Mouse (Mus musculus): ENCODE measurements around the gene Zic5. TPM values are rescaled to one million over a fixed set of nuclear protein-coding genes. Genes with fewer than 3 reads are reported as not detected.
"Not testable (repeated sequence)": the region's sequence is repeated elsewhere in the genome, so short reads cannot be mapped to it uniquely, and the experiment has no call there.

The Zic5 gene
- total and polyA plus RNA-seq, 2 experiments from 2014 or later = 8.8 to 24.8 TPM

DNA sequence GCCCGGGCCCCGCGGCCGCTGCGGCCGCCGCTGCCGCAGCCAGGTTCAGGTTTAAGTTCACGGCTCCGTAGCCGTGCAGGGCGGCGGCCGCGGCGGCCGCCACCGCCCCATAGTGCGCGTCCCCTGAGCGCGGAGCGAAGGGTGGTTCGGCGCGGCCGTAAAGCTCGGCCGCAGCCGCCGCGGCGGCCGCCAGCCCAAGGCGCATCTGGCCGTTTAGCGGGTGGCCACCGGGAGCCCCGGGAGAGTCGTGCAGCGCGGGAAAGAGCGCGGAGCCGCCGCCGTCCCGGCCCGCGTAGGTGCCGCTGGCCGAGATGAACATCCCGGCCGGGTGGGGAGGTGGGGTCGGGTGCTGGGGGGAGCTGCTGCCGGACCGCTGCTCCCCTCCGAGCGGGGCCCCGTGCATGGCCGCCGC is 1.1 kb downstream of the Zic5 start:
- Histone ChIP-seq H3K36me3 (ENCODE audit: insufficient read depth, low read length) (no peaks in the 10 kb centered on the region), H3K4me3 (ENCODE audit: low read depth, low read length) (peak overlapping the region; percentile 46), H3K4me1 (ENCODE audit: insufficient read depth, low read length) (peaks cover 5% of the 10 kb centered on the region; the same call in 1 of the 2 replicates), H3K27me3 (ENCODE audit: insufficient read depth, low read length) (peaks cover 53% of the 10 kb centered on the region), H3K9ac (replicated peaks; ENCODE audit: low read length, poor library complexity, severe bottlenecking) (peak overlapping the region; percentile 57), H3K4me2 (ENCODE audit: low read depth, low read length, poor library complexity, severe bottlenecking) (peak overlapping the region; percentile 58), H3K27ac (ENCODE audit: low read depth, low read length) (peak overlapping the region; percentile 77), H3K9me3 (ENCODE audit: low read length) (no peaks in the 10 kb centered on the region)
- ATAC-seq (ENCODE audit: low FRiP score) (no peak), DNase-seq (ENCODE audit: low spot score) (no peak)
- no peak for TF ChIP-seq CTCF (IDR thresholded peaks at IDR 0.05)
- WGBS = under 1% methylated on average over 47 of the region's 62 CpGs

DNA sequence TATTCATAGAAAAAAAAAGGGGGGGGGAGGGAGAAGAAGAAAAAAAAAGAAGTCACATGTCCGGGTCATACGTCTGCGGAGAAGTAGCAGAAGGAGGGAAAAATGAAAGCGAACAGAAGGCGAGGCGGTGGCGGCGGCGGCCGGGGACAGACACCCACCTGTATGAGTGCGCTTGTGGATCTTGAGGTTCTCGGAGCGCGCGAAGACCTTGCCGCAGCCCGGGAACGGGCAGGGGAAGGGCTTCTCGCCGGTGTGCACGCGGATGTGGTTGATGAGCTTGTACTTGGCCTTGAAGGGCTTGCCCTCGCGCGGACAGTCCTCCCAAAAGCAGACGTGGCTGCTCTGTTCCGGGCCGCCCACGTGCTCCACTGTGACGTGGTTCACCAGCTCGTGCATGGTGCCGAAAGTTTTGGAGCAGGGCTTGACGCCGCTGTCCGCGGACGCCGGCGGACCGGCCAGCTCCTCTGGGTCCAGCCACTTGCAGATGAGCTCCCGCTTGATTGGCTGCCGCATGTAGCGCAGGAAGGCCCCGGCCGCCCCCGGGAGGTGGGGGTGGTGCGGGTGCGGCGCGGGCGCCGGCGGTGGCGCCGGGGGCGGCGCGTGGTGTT is 1.6 kb downstream of the Zic5 start:
- not testable (repeated sequence) for ATAC-seq (ENCODE audit: low FRiP score); H3K36me3 ChIP-seq (ENCODE audit: insufficient read depth, low read length); H3K9me3 ChIP-seq (ENCODE audit: low read length); H3K4me1 ChIP-seq (ENCODE audit: insufficient read depth, low read length); DNase-seq (ENCODE audit: low spot score)
- under 1% methylated on average over 45 of the region's 58 CpGs for WGBS
- Histone ChIP-seq H3K27me3 (ENCODE audit: insufficient read depth, low read length) (peaks cover 53% of the 10 kb centered on the region), H3K4me3 (ENCODE audit: low read depth, low read length) (peak overlapping the region; percentile 46), H3K4me2 (ENCODE audit: low read depth, low read length, poor library complexity, severe bottlenecking) (peak overlapping the region; percentile 58), H3K9ac (replicated peaks; ENCODE audit: low read length, poor library complexity, severe bottlenecking) (peak overlapping the region; percentile 57), H3K27ac (ENCODE audit: low read depth, low read length) (peak overlapping the region; percentile 77)

DNA sequence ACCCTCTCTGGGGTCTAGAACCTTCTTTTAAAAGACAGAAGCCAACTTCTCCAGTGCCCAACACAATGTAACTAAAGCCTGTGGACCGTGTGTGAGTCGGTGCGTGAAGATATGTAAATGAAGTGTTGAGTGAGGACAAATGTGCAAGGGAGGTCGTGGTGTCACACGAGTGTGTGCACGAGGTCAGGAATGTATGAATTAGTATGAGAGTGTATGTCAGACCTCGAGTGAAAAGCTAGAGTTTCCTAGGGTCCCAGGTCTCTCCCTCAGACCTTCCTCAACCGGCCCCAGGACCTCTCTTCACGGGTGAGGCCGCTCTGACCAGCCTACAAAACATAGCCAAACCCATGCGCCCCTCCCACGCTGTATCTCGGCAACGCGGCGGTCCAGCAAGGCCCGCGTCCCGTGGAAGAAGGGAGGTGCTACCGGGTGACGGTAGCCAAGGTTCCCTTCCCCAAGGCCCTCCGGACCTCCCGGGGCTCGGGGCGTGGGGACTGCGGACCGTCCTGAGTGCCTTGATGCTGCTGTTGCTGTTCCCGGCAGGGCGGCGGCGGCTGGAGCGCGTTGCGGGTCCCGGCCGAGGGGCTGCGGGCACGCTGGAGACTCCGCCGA is 2.3 kb downstream of the Zic5 start:
- Histone ChIP-seq H3K9me3 (ENCODE audit: low read length) (no peaks in the 10 kb centered on the region), H3K4me3 (ENCODE audit: low read depth, low read length) (peak overlapping the region; percentile 46), H3K27ac (ENCODE audit: low read depth, low read length) (peak overlapping the region; percentile 77; the same call in 1 of the 2 replicates), H3K4me2 (ENCODE audit: low read depth, low read length, poor library complexity, severe bottlenecking) (peak overlapping the region; percentile 58), H3K9ac (replicated peaks; ENCODE audit: low read length, poor library complexity, severe bottlenecking) (peak overlapping the region; percentile 24), H3K4me1 (ENCODE audit: insufficient read depth, low read length) (peaks cover 5% of the 10 kb centered on the region; the same call in 1 of the 2 replicates), H3K27me3 (ENCODE audit: insufficient read depth, low read length) (peaks cover 47% of the 10 kb centered on the region), H3K36me3 (ENCODE audit: insufficient read depth, low read length) (no peaks in the 10 kb centered on the region)
- ATAC-seq (ENCODE audit: low FRiP score) (no peak), DNase-seq (ENCODE audit: low spot score) (no peak)
- no peak for TF ChIP-seq CTCF (IDR thresholded peaks at IDR 0.05)
- WGBS = 2% methylated on average over 40 of the region's 40 CpGs

DNA sequence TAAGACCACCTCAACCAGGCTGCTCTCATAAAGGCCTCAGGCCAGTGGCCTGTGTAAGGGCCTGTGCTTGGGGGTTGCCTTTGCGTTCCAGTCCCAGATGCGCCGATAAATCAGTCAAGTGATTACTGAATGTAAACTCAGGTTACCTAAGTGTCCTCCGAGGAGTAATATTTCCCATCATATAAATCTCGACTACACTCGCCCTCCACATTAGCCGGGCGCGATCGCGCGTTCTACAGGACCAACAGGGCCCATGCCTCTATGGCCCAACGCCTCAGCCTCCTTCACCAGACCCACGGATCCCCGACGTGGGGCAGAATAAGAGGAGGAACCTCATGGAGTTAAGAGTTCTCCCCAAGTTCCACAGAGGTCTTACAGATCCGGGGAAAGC is 2.8 kb downstream of the Zic5 start:
- peak overlapping the region; percentile 77 for H3K27ac ChIP-seq (ENCODE audit: low read depth, low read length)
- ATAC-seq (ENCODE audit: low FRiP score) = no peak
- no peak for DNase-seq (ENCODE audit: low spot score)
- no peaks in the 10 kb centered on the region for H3K36me3 ChIP-seq (ENCODE audit: insufficient read depth, low read length)
- 17% methylated on average over 17 of the region's 17 CpGs for WGBS
- peak overlapping the region; percentile 24; the same call in 1 of the 2 replicates for H3K9ac ChIP-seq (replicated peaks; ENCODE audit: low read length, poor library complexity, severe bottlenecking)
- H3K4me1 ChIP-seq (ENCODE audit: insufficient read depth, low read length) = peaks cover 5% of the 10 kb centered on the region; the same call in 1 of the 2 replicates
- TF ChIP-seq CTCF (IDR thresholded peaks at IDR 0.05) = no peak
- peaks cover 42% of the 10 kb centered on the region for H3K27me3 ChIP-seq (ENCODE audit: insufficient read depth, low read length)
- H3K4me3 ChIP-seq (ENCODE audit: low read depth, low read length) = peak overlapping the region; percentile 46
- peak overlapping the region; percentile 58 for H3K4me2 ChIP-seq (ENCODE audit: low read depth, low read length, poor library complexity, severe bottlenecking)
- no peaks in the 10 kb centered on the region for H3K9me3 ChIP-seq (ENCODE audit: low read length)

DNA sequence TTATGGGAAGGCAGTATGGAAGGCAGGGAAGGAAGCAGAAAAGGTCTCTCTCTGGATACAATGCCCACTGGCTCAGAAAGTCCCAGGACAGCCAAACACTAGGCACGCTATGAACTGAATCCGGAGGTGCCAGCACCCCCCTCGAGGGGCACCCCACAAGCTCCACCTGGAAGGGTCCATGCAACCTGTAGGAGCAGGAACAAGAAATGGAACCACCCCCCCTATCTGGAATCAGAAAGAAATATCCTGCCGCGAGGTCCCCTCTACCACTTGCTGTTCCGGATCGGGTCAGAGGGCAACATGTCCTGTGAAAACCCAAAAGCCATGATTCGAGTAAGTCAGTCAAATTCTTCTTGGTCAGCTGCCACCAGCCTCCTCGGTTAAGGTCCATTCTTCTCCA is 3.5 kb downstream of the Zic5 start:
- Histone ChIP-seq H3K9ac (replicated peaks; ENCODE audit: low read length, poor library complexity, severe bottlenecking) (0 out of 2 replicates have a peak overlapping the region, but pooled peaks have one; percentile 4), H3K4me3 (ENCODE audit: low read depth, low read length) (peak overlapping the region; percentile 46), H3K36me3 (ENCODE audit: insufficient read depth, low read length) (no peaks in the 10 kb centered on the region), H3K4me2 (ENCODE audit: low read depth, low read length, poor library complexity, severe bottlenecking) (peak overlapping the region; percentile 58), H3K27me3 (ENCODE audit: insufficient read depth, low read length) (peaks cover 42% of the 10 kb centered on the region), H3K27ac (ENCODE audit: low read depth, low read length) (peak overlapping the region; percentile 77; the same call in 1 of the 2 replicates), H3K4me1 (ENCODE audit: insufficient read depth, low read length) (peaks cover 5% of the 10 kb centered on the region; the same call in 1 of the 2 replicates), H3K9me3 (ENCODE audit: low read length) (no peaks in the 10 kb centered on the region)
- no peak for TF ChIP-seq CTCF (IDR thresholded peaks at IDR 0.05)
- ATAC-seq (ENCODE audit: low FRiP score) (no peak), DNase-seq (ENCODE audit: low spot score) (no peak)
- WGBS = 17% methylated on average over 9 of the region's 9 CpGs

DNA sequence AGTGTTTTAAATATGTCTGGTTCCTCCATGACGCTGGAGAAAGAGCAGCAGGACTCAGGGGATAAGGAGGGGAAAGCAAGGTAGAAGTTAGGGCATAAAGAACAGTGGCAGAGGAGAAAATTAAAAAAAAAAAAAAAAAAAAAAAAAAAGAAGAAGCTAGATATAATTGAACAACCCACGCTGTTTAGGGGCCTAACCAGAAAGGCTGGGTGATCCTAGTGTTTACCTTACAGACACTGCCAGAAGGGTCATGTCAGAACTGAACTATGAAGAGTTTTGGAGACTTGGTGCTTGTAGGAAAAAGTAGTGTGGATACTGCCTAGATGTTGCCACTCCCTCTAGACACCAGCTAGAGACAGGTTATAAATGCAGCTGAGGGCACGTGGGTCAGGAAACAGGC is 4.0 kb downstream of the Zic5 start:
- no peak for ATAC-seq (ENCODE audit: low FRiP score)
- Histone ChIP-seq H3K9ac (replicated peaks; ENCODE audit: low read length, poor library complexity, severe bottlenecking) (0 out of 2 replicates have a peak overlapping the region, but pooled peaks have one; percentile 4), H3K27ac (ENCODE audit: low read depth, low read length) (no peak overlapping the region), H3K9me3 (ENCODE audit: low read length) (no peaks in the 10 kb centered on the region), H3K36me3 (ENCODE audit: insufficient read depth, low read length) (no peaks in the 10 kb centered on the region), H3K4me2 (ENCODE audit: low read depth, low read length, poor library complexity, severe bottlenecking) (peak overlapping the region; percentile 58), H3K27me3 (ENCODE audit: insufficient read depth, low read length) (peaks cover 43% of the 10 kb centered on the region), H3K4me1 (ENCODE audit: insufficient read depth, low read length) (peaks cover 5% of the 10 kb centered on the region; the same call in 1 of the 2 replicates), H3K4me3 (ENCODE audit: low read depth, low read length) (peak overlapping the region; percentile 46; the same call in 1 of the 2 replicates)
- no peak for TF ChIP-seq CTCF (IDR thresholded peaks at IDR 0.05)
- DNase-seq (ENCODE audit: low spot score) = no peak
- 45% methylated on average over 3 of the region's 3 CpGs for WGBS

All from midbrain, postnatal 0 days (tissue).